Mouse (Mus musculus) ovary, adult 18-20 months (tissue): ENCODE data around the gene 4932414N04Rik.
"Not testable (repeated sequence)": the region's sequence is repeated elsewhere in the genome, so short reads cannot be mapped to it uniquely, and the experiment has no call there.

Experiments
- DNase-seq: peaks from one replicate; pipeline ENCODE4 v3.0.0; 2022; ENCODE audit warnings: low spot score, mixed read lengths

The 4932414N04Rik gene

GRCm38 (mm10) chr2:68656186-68656585 lies at the start of gene 4932414N04Rik:
Gene 4932414N04Rik, plus strand, starts transcription at chr2:68656486.
- DNase-seq, result not testable (repeated sequence)

DNA sequence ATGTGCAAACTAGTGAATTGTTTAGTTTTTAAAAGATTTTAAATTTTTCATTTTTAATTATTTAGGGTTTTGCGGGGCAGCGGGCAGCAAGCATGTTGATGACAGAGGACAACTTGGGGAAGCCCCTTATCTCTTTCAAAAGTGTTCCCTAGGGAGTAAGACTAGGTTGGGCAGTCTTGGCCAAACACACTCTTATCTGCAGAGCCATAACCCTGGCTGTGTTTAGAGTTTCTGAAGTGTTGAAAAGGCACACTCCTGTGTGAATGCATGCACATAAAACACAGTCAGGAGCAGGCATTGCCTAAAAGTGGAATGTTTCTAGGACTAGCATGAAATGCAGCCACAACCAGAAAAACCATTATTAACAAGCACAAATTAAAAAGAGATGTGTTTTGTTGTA lies 75.9 kb downstream of the 4932414N04Rik start:
- no peak for DNase-seq

DNA sequence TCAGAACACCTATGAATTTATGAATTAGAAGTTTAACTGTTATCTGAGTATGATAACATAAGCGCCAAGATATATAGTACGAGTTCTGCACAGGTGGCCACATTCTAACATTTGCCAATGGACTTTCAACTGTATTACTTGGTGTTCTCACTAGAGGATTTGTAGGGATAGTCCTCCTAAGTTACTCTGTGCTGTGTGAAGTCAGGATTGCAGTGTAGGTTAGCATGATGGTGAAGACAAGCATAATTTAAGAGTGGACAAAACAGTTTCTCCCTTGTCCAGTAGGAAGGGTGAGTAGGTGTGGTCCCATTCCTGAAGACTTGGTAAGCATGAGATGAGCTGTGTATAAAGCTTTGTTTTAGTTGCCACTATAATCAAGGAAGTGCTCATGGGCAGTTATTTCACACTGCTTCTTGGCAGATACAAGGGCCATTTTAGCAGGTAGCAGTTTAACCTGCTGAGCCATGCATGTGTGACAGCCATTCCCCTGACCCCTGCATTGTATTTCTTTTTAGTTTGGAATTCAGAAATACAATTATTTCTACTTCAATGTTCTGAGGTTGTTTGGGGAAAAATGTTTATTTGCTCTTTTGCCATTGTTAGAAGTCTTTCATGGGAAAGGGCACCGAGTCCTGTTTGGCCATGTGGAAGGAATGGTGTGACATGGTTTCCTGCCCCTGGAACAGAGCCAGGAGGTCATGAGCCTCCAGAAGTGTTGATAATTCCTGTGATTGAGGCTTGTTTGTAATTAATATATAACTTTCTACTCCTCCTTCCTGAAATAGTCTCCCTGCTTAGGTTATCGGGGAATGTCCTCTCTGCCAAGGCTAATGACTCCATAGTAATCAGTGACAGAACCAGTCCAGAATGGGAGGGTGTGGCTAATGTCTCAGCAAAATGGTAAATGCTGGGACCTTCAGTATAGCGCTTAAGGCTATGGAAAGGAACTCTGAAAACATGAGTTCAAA lies 83.8 kb downstream of the 4932414N04Rik start:
- DNase-seq, result no peak

DNA sequence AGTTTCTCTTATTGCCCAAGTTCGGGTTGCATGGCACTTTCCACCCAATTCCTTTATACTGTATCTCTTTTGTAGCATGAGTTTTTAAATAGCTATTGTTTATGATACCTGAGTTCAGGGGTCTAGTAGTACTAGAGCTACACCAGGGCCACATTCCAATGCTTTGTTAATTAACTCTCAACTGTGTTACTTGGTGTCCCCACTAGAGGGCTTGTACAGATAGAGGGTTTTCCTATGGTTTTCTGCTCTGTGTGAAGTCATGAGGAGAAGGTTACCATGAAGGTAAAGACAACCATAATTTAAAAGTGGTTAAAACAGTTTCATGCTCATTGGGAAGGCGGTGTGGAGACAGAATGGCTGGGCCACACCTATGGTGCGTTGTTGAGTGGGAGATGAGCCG lies 88.3 kb downstream of the 4932414N04Rik start:
- no peak for DNase-seq

DNA sequence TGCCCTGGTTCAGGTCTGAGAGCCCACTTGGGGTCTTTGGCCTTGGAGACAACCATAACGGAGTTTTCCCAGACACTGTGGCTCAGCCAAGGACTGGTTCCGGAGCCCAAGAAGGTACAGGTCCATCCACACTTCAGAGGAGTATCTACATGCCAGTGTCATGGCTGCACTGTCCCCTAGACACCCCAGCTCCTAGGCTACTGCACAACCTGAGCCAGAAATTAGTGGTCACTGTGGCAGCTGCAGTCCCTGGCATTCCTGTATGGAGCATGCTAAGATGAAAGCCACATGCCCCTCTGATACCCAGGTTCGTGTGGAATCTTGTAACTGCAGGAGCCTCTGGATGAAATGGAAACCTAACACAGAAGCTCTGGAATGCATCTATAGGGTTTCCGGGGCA lies 99.9 kb downstream of the 4932414N04Rik start:
- DNase-seq, result no peak

- DNase-seq, result no peak
Measured at GRCm38 (mm10) chr2:68756793-68757192, 100.5 kb downstream of the 4932414N04Rik start.

DNA sequence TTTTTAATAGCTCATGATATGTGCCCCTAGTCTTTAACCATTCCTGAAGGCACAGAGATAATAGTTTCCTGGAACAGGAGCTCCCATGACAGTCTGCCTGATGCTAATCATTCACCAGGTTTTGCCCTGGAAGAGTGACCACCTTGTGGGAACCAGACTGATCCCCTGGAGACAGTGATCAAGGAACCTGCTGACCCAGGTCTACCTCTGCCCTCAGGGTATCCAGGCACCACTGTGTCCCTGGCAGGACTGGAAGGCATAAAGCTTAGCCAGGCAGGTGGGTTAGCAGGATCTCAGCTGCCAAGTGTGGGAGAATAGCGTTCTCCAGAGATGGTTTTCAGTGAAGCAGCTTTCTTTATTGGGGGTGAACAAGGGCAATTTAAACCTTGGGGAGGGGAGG lies 109.1 kb downstream of the 4932414N04Rik start:
- DNase-seq, result no peak

DNA sequence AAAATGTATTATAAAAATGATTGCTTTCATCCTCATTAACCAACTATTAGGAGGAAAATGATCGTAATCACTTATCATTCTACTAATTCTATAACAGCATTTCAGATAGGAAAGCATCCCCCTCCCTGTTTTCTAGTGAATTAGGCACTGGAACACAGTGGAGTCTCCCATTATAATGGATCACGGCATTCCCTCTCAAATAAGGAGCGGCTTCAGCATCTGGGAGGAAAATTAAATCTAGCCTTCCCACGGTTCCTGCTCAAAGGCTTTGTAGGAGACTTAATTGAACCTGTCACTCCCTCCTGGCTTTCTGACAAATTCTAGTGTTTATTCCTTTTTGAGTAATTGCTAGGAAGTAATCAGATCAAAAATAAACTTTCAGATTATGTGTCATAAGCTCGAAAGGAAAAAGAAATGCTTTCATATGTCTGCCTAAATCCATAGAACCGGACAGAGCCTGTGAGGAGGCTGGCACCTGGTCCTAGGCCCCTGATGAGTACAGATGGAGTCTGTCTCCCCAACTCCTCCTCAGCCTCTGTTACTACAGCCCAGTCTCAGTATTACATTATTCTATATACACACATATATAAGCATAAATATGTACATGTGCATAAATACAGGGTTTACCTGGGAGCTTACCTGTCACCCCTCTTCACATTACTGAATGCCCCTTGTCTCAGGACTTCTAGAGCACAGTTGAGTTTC lies 111.1 kb downstream of the 4932414N04Rik start:
- DNase-seq, result no peak

- no peak for DNase-seq
Measured at GRCm38 (mm10) chr2:68782268-68783132, 126.2 kb downstream of the 4932414N04Rik start.

GRCm38 (mm10) chr2:68783664-68784063 lies 127.4 kb downstream of the 4932414N04Rik start:
- DNase-seq, result not testable (repeated sequence)

- DNase-seq, result peak; percentile 52
Measured at GRCm38 (mm10) chr2:68784710-68785427, 128.6 kb downstream of the 4932414N04Rik start.

DNA sequence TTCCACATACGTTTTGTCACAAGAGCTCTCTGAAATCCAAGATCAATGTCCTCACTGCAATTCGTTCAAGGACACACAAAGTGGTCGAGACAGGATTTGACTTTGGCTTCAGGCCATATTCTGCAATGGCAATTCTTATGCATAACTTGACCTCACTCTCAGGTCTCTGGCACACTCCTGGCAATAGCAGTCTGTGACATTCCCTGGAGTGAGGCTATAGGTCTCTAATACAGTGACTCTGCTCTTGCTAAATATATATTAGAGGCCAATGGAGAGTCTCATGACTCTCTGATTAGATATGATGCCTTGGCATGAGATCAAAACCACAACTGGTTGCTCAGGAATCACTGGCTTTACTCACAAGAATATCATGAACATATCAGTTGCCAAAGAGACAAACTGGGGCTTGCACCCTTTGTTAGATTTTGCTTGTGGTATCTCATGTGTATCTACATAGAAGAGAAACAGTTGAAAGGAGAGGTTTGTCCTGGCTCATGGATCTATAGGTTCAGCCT lies 130.9 kb downstream of the 4932414N04Rik start:
- DNase-seq, result no peak

- no peak for DNase-seq
Measured at GRCm38 (mm10) chr2:68792296-68792695, 136.0 kb downstream of the 4932414N04Rik start.

DNA sequence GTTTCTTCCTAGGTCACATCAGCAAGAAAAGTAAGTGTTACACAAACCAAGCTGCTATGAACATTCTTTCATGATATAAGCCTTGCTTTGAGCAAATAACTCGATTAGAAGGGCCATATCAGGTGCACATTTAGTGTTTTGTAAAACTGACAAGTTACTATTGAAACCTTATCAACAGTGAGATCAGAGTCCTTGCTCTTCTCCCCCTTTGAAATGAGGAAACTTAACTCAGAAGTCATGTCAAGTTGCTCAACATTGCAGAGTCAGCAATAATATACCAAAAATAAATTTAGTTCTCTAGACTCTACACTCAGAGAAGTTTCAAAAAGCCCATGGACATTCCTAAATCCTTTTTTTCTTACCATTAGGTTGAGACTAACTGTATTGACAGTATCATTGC lies 137.2 kb downstream of the 4932414N04Rik start:
- DNase-seq, result no peak

- DNase-seq, result no peak
Measured at GRCm38 (mm10) chr2:68794181-68794580, 137.9 kb downstream of the 4932414N04Rik start.

DNA sequence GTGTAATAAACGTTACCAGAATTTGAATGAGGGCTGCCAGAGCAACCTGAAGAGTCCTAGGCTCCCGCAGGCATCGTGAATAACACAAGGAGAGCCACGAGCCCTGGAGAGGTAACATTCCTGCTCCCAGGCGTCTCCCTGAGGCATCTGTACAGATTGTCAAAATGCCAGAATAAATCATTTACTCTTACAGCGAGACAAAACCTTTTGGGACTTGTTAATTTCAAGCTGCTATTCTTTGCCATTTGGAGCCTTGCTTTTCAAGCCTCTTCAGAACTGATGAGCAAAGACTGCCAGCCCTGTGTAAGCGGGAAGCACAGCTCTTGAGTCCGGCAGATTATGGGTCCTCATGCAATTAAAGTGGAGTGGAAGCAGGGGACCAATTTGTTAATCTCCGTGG lies 138.3 kb downstream of the 4932414N04Rik start:
- DNase-seq, result no peak

DNA sequence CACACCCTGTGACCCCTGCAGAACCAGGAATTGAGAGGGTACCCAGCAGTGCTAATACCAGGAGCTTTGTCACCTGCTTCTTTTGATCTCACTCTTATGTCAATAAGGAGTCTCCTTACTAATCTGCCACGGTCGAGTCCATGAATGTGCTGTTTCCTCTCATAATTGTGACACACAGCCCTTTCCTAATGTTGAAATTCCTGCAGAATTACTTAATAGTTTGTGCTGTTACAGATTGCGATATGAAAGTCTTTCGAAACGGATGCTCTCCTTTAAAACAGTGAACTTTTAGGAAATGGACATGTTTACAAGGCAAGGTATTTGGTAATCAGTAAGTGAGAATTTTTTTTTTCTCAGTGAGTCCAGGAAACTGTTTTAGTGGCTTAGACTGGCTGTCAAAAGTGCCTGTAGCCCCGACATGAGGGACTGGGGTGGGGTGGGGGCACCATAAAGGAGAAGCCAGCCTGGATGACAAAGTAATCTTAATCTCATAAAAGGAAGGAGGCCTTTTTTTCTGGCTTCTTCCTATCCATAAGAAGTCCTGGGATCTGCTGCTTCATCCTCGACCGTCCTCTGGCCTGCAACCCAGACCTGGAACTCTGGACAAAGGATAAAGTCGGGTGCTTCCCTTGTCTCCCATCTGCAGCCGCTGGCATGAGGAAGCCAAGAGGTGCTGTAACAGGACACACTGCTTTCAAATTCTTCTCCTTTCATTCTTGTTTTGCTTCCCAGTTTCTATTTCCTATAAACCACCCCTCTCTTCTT lies 139.9 kb downstream of the 4932414N04Rik start:
- DNase-seq, result no peak

- DNase-seq, result no peak
Measured at GRCm38 (mm10) chr2:68797106-68797505, 140.8 kb downstream of the 4932414N04Rik start.
